Mouse (Mus musculus): ENCODE data around the gene G430095P16Rik. TPM values are rescaled to one million over a fixed set of nuclear protein-coding genes. Genes with fewer than 3 reads are reported as not detected.

G430095P16Rik gene
- polyA plus RNA-seq, 1 experiment from 2014 or later = 4.1 TPM

DNA sequence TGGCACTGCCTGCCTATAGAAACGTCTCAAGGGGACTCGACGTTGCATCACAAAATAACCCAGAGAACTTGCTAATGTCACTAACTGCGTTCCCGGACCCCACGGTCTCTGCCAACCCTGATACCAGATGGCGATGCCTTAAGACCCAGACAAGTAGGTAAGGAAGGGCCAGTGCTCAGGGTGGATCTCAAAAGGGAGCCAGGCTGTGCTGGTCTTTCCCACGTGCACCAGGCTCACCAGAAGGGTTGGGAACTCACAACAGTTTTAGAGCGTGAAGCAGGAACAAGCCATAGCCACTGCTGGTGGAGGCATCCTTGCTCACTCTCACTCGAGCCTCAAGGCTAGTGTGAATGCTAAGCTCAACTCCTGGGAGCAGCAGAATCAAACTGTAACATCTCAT, 44.4 kb downstream of the G430095P16Rik start:
- no peak for ATAC-seq (ENCODE audit: insufficient read depth, low FRiP score)
- no peak overlapping the region for H3K9ac ChIP-seq (ENCODE audit: low read length)
- H3K4me1 ChIP-seq (ENCODE audit: control insufficient read depth, insufficient read depth, low read length) = peaks cover 48% of the 10 kb centered on the region
- H3K4me2 ChIP-seq (ENCODE audit: low read depth, low read length) = no peak overlapping the region
- WGBS = 85% methylated on average over 10 of the region's 10 CpGs
- H3K36me3 ChIP-seq (ENCODE audit: control insufficient read depth, insufficient read depth, low read length) = no peaks in the 10 kb centered on the region
- H3K27me3 ChIP-seq (ENCODE audit: control insufficient read depth, insufficient read depth, low read length) = no peaks in the 10 kb centered on the region
- H3K4me3 ChIP-seq (replicated peaks; ENCODE audit: low read length) = no peak overlapping the region
- no peak overlapping the region for H3K27ac ChIP-seq (ENCODE audit: low read length)
- no peaks in the 10 kb centered on the region for H3K9me3 ChIP-seq (replicated peaks; ENCODE audit: control insufficient read depth, low read length)

- Histone ChIP-seq H3K4me1 (ENCODE audit: control insufficient read depth, insufficient read depth, low read length) (peaks cover 59% of the 10 kb centered on the region), H3K9me3 (replicated peaks; ENCODE audit: control insufficient read depth, low read length) (no peaks in the 10 kb centered on the region), H3K4me2 (ENCODE audit: low read depth, low read length) (no peak overlapping the region), H3K36me3 (ENCODE audit: control insufficient read depth, insufficient read depth, low read length) (no peaks in the 10 kb centered on the region), H3K9ac (ENCODE audit: low read length) (no peak overlapping the region), H3K27ac (ENCODE audit: low read length) (no peak overlapping the region), H3K27me3 (ENCODE audit: control insufficient read depth, insufficient read depth, low read length) (0 out of 2 replicates have a peak, but pooled peaks cover 5% of the 10 kb centered on the region), H3K4me3 (replicated peaks; ENCODE audit: low read length) (no peak overlapping the region)
- 88% methylated on average over 14 of the region's 14 CpGs for WGBS
- ATAC-seq (ENCODE audit: insufficient read depth, low FRiP score) = no peak
Observed at GRCm38 (mm10) chr8:84768343-84769095, 45.7 kb downstream of the G430095P16Rik start.

DNA sequence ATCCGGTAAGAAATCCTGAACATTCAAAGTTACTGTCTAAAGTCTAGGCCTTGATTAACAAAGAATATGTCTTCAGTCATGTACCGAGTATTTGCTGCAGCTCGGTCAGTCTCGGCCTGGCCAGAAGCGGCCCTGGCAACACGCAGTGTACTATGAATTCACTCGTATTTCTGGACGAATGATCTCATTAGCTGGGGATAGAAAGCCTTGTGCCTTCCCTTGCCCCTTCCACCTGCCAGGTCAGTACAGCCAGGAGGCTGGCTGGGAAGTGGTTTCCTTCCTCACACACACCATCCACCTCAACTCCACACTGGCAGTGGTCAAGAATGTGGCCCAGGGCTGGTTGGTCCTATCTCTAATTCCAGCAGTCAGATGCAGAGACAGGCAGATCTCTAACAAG, 46.5 kb downstream of the G430095P16Rik start:
- Histone ChIP-seq H3K9me3 (replicated peaks; ENCODE audit: control insufficient read depth, low read length) (no peaks in the 10 kb centered on the region), H3K4me3 (replicated peaks; ENCODE audit: low read length) (no peak overlapping the region), H3K4me1 (ENCODE audit: control insufficient read depth, insufficient read depth, low read length) (peaks cover 52% of the 10 kb centered on the region), H3K27ac (ENCODE audit: low read length) (no peak overlapping the region; the same call in 1 of the 2 replicates), H3K27me3 (ENCODE audit: control insufficient read depth, insufficient read depth, low read length) (0 out of 2 replicates have a peak, but pooled peaks cover 5% of the 10 kb centered on the region), H3K9ac (ENCODE audit: low read length) (no peak overlapping the region), H3K36me3 (ENCODE audit: control insufficient read depth, insufficient read depth, low read length) (no peaks in the 10 kb centered on the region), H3K4me2 (ENCODE audit: low read depth, low read length) (no peak overlapping the region)
- no peak for ATAC-seq (ENCODE audit: insufficient read depth, low FRiP score)
- 87% methylated on average over 8 of the region's 8 CpGs for WGBS

DNA sequence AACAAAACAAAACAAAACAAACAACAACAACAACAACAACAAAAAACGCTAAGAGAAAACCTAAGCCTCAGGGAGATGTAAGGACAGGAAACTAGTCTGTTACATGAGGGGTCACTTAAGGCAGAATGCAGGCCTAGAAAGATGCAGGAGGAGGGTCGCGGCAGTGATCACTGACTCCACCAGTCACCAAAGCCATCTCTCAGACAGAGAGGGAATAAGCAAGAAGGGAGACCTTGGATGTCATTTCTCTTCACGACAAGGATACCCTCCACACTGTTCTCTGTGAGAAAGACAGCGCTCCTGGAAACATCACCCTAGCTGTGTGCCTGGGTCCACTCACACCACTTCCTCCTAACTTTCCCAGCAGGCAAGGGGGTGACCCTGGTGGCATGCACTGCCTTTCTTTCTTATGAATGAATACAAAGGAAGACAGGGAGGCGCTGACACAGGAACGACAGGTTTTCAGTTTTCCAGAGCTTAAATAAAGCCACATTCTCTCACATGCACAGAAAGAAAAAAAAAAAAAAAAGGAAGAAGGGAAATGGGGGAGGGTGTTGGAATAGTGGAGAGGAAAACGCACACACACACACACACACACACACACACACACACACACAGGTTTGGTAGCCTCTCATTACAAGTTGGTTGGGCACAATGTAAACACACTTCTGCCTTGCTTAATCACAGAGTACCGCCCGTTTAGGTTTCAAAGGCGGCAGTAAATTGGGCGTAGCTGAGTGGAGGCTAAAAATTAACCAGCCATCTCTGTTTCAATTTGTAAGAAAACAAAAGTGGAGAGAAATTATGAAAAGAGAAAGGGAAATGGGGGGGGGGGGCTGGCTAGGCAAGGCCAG, 47.5 kb downstream of the G430095P16Rik start:
- peak overlapping the region; percentile 58 for H3K4me2 ChIP-seq (ENCODE audit: low read depth, low read length)
- WGBS = 42% methylated on average over 12 of the region's 12 CpGs
- peak overlapping the region; percentile 31; the same call in 1 of the 2 replicates for H3K4me3 ChIP-seq (replicated peaks; ENCODE audit: low read length)
- 0 out of 2 replicates have a peak, but pooled peaks cover 5% of the 10 kb centered on the region for H3K27me3 ChIP-seq (ENCODE audit: control insufficient read depth, insufficient read depth, low read length)
- H3K9me3 ChIP-seq (replicated peaks; ENCODE audit: control insufficient read depth, low read length) = no peaks in the 10 kb centered on the region
- peaks cover 57% of the 10 kb centered on the region for H3K4me1 ChIP-seq (ENCODE audit: control insufficient read depth, insufficient read depth, low read length)
- peak overlapping the region; percentile 61; the same call in 1 of the 2 replicates for H3K9ac ChIP-seq (ENCODE audit: low read length)
- peak overlapping the region; percentile 90 for H3K27ac ChIP-seq (ENCODE audit: low read length)
- ATAC-seq (ENCODE audit: insufficient read depth, low FRiP score) = peak; percentile 43; the same call in 1 of the 2 replicates
- no peaks in the 10 kb centered on the region for H3K36me3 ChIP-seq (ENCODE audit: control insufficient read depth, insufficient read depth, low read length)

- H3K4me3 ChIP-seq (replicated peaks; ENCODE audit: low read length) = peak overlapping the region; percentile 31
- peak overlapping the region; percentile 61 for H3K9ac ChIP-seq (ENCODE audit: low read length)
- peak overlapping the region; percentile 90 for H3K27ac ChIP-seq (ENCODE audit: low read length)
- no peaks in the 10 kb centered on the region for H3K9me3 ChIP-seq (replicated peaks; ENCODE audit: control insufficient read depth, low read length)
- 0 out of 2 replicates have a peak, but pooled peaks cover 5% of the 10 kb centered on the region for H3K27me3 ChIP-seq (ENCODE audit: control insufficient read depth, insufficient read depth, low read length)
- no peak for ATAC-seq (ENCODE audit: insufficient read depth, low FRiP score)
- H3K36me3 ChIP-seq (ENCODE audit: control insufficient read depth, insufficient read depth, low read length) = no peaks in the 10 kb centered on the region
- peaks cover 57% of the 10 kb centered on the region for H3K4me1 ChIP-seq (ENCODE audit: control insufficient read depth, insufficient read depth, low read length)
- WGBS = 46% methylated on average over 5 of the region's 5 CpGs
- peak overlapping the region; percentile 58 for H3K4me2 ChIP-seq (ENCODE audit: low read depth, low read length)
Observed at GRCm38 (mm10) chr8:84771000-84771687, 48.3 kb downstream of the G430095P16Rik start.

DNA sequence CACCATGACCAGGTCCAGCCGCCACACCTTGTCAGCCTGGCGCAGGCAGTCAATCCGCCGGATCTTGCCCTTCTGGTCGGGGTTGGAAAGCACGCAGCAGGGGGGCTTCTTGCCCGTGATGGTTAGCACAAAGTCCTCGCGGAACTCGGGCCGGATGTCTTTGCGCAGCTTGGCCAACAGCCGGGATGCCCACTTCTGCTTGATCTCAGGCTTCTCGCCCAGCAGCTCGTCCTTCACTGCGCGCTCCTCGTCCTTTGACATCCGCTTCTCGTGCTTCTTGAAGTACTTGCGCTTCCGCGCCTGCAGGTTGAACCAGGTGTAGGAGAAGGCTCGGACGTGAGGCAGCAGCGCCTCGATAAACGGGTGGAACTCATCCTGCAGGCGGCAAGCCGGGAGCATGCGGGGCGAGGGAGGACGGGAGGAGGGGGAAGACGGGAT, 49.2 kb downstream of the G430095P16Rik start:
- Histone ChIP-seq H3K27me3 (ENCODE audit: control insufficient read depth, insufficient read depth, low read length) (0 out of 2 replicates have a peak, but pooled peaks cover 5% of the 10 kb centered on the region), H3K4me1 (ENCODE audit: control insufficient read depth, insufficient read depth, low read length) (peaks cover 53% of the 10 kb centered on the region), H3K9ac (ENCODE audit: low read length) (peak overlapping the region; percentile 57), H3K4me3 (replicated peaks; ENCODE audit: low read length) (peak overlapping the region; percentile 31), H3K36me3 (ENCODE audit: control insufficient read depth, insufficient read depth, low read length) (no peaks in the 10 kb centered on the region), H3K9me3 (replicated peaks; ENCODE audit: control insufficient read depth, low read length) (no peaks in the 10 kb centered on the region), H3K4me2 (ENCODE audit: low read depth, low read length) (peak overlapping the region; percentile 58), H3K27ac (ENCODE audit: low read length) (peak overlapping the region; percentile 90)
- 25% methylated on average over 34 of the region's 34 CpGs for WGBS
- ATAC-seq (ENCODE audit: insufficient read depth, low FRiP score) = no peak

DNA sequence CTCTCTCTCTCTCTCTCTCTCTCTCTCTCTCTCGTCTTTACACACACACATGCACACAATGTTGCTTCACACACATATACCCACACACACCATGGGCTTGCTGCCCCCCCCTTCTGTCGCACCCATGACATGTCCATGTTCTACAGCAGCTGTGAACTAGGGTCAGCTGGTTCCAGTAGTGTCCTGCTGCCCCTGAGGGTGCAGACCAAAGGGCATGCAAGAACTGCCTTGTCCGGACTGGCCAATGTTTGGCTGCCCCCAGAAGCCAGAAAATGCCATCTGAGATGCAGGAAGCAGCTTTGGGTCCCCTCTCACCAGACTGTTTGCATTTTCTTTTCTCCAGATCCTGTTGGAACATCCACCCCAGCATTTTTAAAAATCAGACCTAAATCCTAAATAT, 49.8 kb downstream of the G430095P16Rik start:
- Histone ChIP-seq H3K9ac (ENCODE audit: low read length) (peak overlapping the region; percentile 57), H3K4me3 (replicated peaks; ENCODE audit: low read length) (0 out of 2 replicates have a peak overlapping the region, but pooled peaks have one; percentile 6), H3K27me3 (ENCODE audit: control insufficient read depth, insufficient read depth, low read length) (0 out of 2 replicates have a peak, but pooled peaks cover 5% of the 10 kb centered on the region), H3K4me1 (ENCODE audit: control insufficient read depth, insufficient read depth, low read length) (peaks cover 53% of the 10 kb centered on the region), H3K9me3 (replicated peaks; ENCODE audit: control insufficient read depth, low read length) (no peaks in the 10 kb centered on the region), H3K4me2 (ENCODE audit: low read depth, low read length) (peak overlapping the region; percentile 58), H3K36me3 (ENCODE audit: control insufficient read depth, insufficient read depth, low read length) (no peaks in the 10 kb centered on the region), H3K27ac (ENCODE audit: low read length) (no peak overlapping the region; the same call in 1 of the 2 replicates)
- 27% methylated on average over 3 of the region's 3 CpGs for WGBS
- no peak for ATAC-seq (ENCODE audit: insufficient read depth, low FRiP score)

- peak overlapping the region; percentile 62 for H3K9ac ChIP-seq (ENCODE audit: low read length)
- peak overlapping the region; percentile 58 for H3K4me2 ChIP-seq (ENCODE audit: low read depth, low read length)
- 10% methylated on average over 9 of the region's 9 CpGs for WGBS
- H3K9me3 ChIP-seq (replicated peaks; ENCODE audit: control insufficient read depth, low read length) = no peaks in the 10 kb centered on the region
- peak overlapping the region; percentile 98 for H3K27ac ChIP-seq (ENCODE audit: low read length)
- ATAC-seq (ENCODE audit: insufficient read depth, low FRiP score) = no peak
- peak overlapping the region; percentile 40 for H3K4me3 ChIP-seq (replicated peaks; ENCODE audit: low read length)
- peaks cover 7% of the 10 kb centered on the region; the same call in 1 of the 2 replicates for H3K27me3 ChIP-seq (ENCODE audit: control insufficient read depth, insufficient read depth, low read length)
- H3K36me3 ChIP-seq (ENCODE audit: control insufficient read depth, insufficient read depth, low read length) = no peaks in the 10 kb centered on the region
- peaks cover 53% of the 10 kb centered on the region for H3K4me1 ChIP-seq (ENCODE audit: control insufficient read depth, insufficient read depth, low read length)
Observed at GRCm38 (mm10) chr8:84773304-84773703, 50.5 kb downstream of the G430095P16Rik start.

Data from stomach, embryonic 16.5 days (tissue).